Mouse (Mus musculus) heart, embryonic 12.5 days (tissue): Measurements from ENCODE around the gene Tmem253. TPM values are rescaled to one million over a fixed set of nuclear protein-coding genes. Genes with fewer than 3 reads are reported as not detected.
"Not testable (repeated sequence)": the region's sequence is repeated elsewhere in the genome, so short reads cannot be mapped to it uniquely, and the experiment has no call there.

Experiments used
- ATAC-seq: fragments of 200-750 bp; cut with Nextera tagmentation; 2 replicates; pipeline ENCODE4 v1.8.0; 2017; ENCODE audit warnings: moderate TSS enrichment, moderate library complexity; ENCODE audit not compliant: insufficient number of reproducible peaks, low FRiP score
- H3K27ac ChIP-seq: fragments of 300-500 bp; sonication (generic); 2 replicates; pipeline ENCODE4 v1.5.1; 2016; ENCODE audit warnings: mild to moderate bottlenecking, moderate library complexity; ENCODE audit not compliant: poor library complexity, severe bottlenecking
- H3K27me3 ChIP-seq: fragments of 300-500 bp; sonication (generic); replicated peaks from 2 replicates; pipeline ENCODE4 v1.6.1; 2016; ENCODE audit warnings: mild to moderate bottlenecking, moderate library complexity
- H3K36me3 ChIP-seq: fragments of 300-500 bp; sonication (generic); 2 replicates; pipeline ENCODE4 v1.6.1; 2016; ENCODE audit warnings: mild to moderate bottlenecking, moderate library complexity
- H3K4me1 ChIP-seq: fragments of 300-500 bp; sonication (generic); replicated peaks from 2 replicates; pipeline ENCODE4 v1.6.1; 2016; ENCODE audit warnings: mild to moderate bottlenecking
- H3K4me2 ChIP-seq: fragments of 300-500 bp; sonication (generic); 2 replicates; pipeline ENCODE4 v1.6.1; 2016; ENCODE audit warnings: mild to moderate bottlenecking, moderate library complexity
- H3K4me3 ChIP-seq: fragments of 300-500 bp; sonication (generic); 2 replicates; pipeline ENCODE4 v1.5.1; 2016; ENCODE audit warnings: mild to moderate bottlenecking
- H3K9ac ChIP-seq: fragments of 300-500 bp; sonication (generic); 2 replicates; pipeline ENCODE4 v1.6.1; 2016; ENCODE audit warnings: mild to moderate bottlenecking, moderate library complexity
- H3K9me3 ChIP-seq: fragments of 300-500 bp; sonication (generic); replicated peaks from 2 replicates; pipeline ENCODE4 v1.6.1; 2016; ENCODE audit warnings: mild to moderate bottlenecking, moderate library complexity
- WGBS: fragments of 180-500 bp; shearing (Covaris S2); methylation state at CpG from one replicate; pipeline ENCODE4 v1.1.7; 2016; 5-methylcytosine and 5-hydroxymethylcytosine counted together
- polyA plus RNA-seq: library from polyadenylated mRNA; unstranded; fragments of >200 nt; fragmentation: Nextera tagmentation; extraction: Ambion mirVana; gene quantifications from 2 replicates; pipeline ENCODE4 v1.2.1, GENCODE M21; 2016

Gene Tmem253
- polyA plus RNA-seq, 1 experiment from 2014 or later = 0.80 TPM

GRCm38 (mm10) chr14:52022244-52022708 is 6.8 kb downstream of the Tmem253 start:
- H3K9me3 ChIP-seq = no peaks in the 10 kb centered on the region
- H3K4me2 ChIP-seq = peak overlapping the region; percentile 61
- H3K27me3 ChIP-seq = no peaks in the 10 kb centered on the region
- H3K4me1 ChIP-seq = peaks cover 36% of the 10 kb centered on the region
- H3K9ac ChIP-seq = peak overlapping the region; percentile 60; the same call in 1 of the 2 replicates
- no peaks in the 10 kb centered on the region for H3K36me3 ChIP-seq
- 69% methylated on average over 3 of the region's 3 CpGs for WGBS
- peak overlapping the region; percentile 35; the same call in 1 of the 2 replicates for H3K4me3 ChIP-seq
- H3K27ac ChIP-seq = peak overlapping the region; percentile 79
- no peak for ATAC-seq

GRCm38 (mm10) chr14:52022709-52023459 is 7.4 kb downstream of the Tmem253 start:
- Histone ChIP-seq H3K4me2 (peak overlapping the region; percentile 61), H3K4me3 (peak overlapping the region; percentile 35), H3K27ac (peak overlapping the region; percentile 79), H3K9me3 (no peaks in the 10 kb centered on the region), H3K27me3 (no peaks in the 10 kb centered on the region), H3K36me3 (no peaks in the 10 kb centered on the region), H3K4me1 (peaks cover 33% of the 10 kb centered on the region), H3K9ac (peak overlapping the region; percentile 60)
- peak; percentile 42; the same call in 1 of the 2 replicates for ATAC-seq
- WGBS = 8% methylated on average over 23 of the region's 23 CpGs

- Histone ChIP-seq H3K4me3 (no peak overlapping the region), H3K4me2 (no peak overlapping the region), H3K27ac (no peak overlapping the region), H3K27me3 (no peaks in the 10 kb centered on the region), H3K9me3 (no peaks in the 10 kb centered on the region), H3K36me3 (no peaks in the 10 kb centered on the region), H3K9ac (no peak overlapping the region), H3K4me1 (peaks cover 20% of the 10 kb centered on the region)
- WGBS = 65% methylated on average over 2 of the region's 2 CpGs
- no peak for ATAC-seq
These were observed 8.7 kb downstream of the Tmem253 start for GRCm38 (mm10) chr14:52024133-52024532.

- no peak overlapping the region for H3K4me2 ChIP-seq
- 83% methylated on average over 4 of the region's 4 CpGs for WGBS
These were observed 10.9 kb downstream of the Tmem253 start for GRCm38 (mm10) chr14:52026342-52026741.

GRCm38 (mm10) chr14:52035926-52036325 is 20.5 kb downstream of the Tmem253 start:
- no peaks in the 10 kb centered on the region for H3K4me1 ChIP-seq
- H3K9ac ChIP-seq = no peak overlapping the region
- no peaks in the 10 kb centered on the region for H3K27me3 ChIP-seq
- H3K4me3 ChIP-seq = no peak overlapping the region
- ATAC-seq = no peak
- no peaks in the 10 kb centered on the region for H3K36me3 ChIP-seq
- H3K4me2 ChIP-seq = no peak overlapping the region
- H3K9me3 ChIP-seq = no peaks in the 10 kb centered on the region
- no peak overlapping the region for H3K27ac ChIP-seq
- WGBS = 80% methylated on average over 6 of the region's 6 CpGs

More at GRCm38 (mm10) chr14:52026342-52026741, 10.9 kb downstream of the Tmem253 start:
- Histone ChIP-seq H3K9me3 (no peaks in the 10 kb centered on the region), H3K27ac (no peak overlapping the region), H3K36me3 (no peaks in the 10 kb centered on the region), H3K4me3 (no peak overlapping the region), H3K9ac (no peak overlapping the region), H3K27me3 (no peaks in the 10 kb centered on the region), H3K4me1 (peaks cover 16% of the 10 kb centered on the region)
- ATAC-seq = no peak

- H3K4me3 ChIP-seq = no peak overlapping the region
- H3K27ac ChIP-seq = no peak overlapping the region
- H3K27me3 ChIP-seq = no peaks in the 10 kb centered on the region
- no peak overlapping the region for H3K4me2 ChIP-seq
- no peak for ATAC-seq
- H3K9ac ChIP-seq = no peak overlapping the region
- WGBS = 76% methylated on average over 5 of the region's 5 CpGs
- no peaks in the 10 kb centered on the region for H3K4me1 ChIP-seq
- H3K36me3 ChIP-seq = no peaks in the 10 kb centered on the region
- no peaks in the 10 kb centered on the region for H3K9me3 ChIP-seq
These were observed 23.9 kb downstream of the Tmem253 start for GRCm38 (mm10) chr14:52039332-52039731.

- not testable (repeated sequence) for H3K36me3 ChIP-seq, H3K4me1 ChIP-seq, H3K9me3 ChIP-seq, H3K4me3 ChIP-seq, ATAC-seq, H3K4me2 ChIP-seq, H3K9ac ChIP-seq, H3K27me3 ChIP-seq, H3K27ac ChIP-seq
- WGBS = 48% methylated on average over 3 of the region's 3 CpGs
These were observed 26.9 kb downstream of the Tmem253 start, which contains the start of gene Olfr221 for GRCm38 (mm10) chr14:52042359-52042758. TSS of gene Olfr221 (minus strand) at chr14:52042459.

- Histone ChIP-seq H3K27me3 (no peaks in the 10 kb centered on the region), H3K9ac (no peak overlapping the region), H3K36me3 (no peaks in the 10 kb centered on the region), H3K9me3 (no peaks in the 10 kb centered on the region), H3K4me1 (peaks cover 9% of the 10 kb centered on the region), H3K4me2 (no peak overlapping the region), H3K4me3 (no peak overlapping the region), H3K27ac (no peak overlapping the region)
- ATAC-seq = no peak
- WGBS = 59% methylated on average over 6 of the region's 6 CpGs
These were observed 28.0 kb downstream of the Tmem253 start for GRCm38 (mm10) chr14:52043446-52043845.

- Histone ChIP-seq H3K4me3 (no peak overlapping the region), H3K9ac (no peak overlapping the region), H3K9me3 (no peaks in the 10 kb centered on the region), H3K27me3 (no peaks in the 10 kb centered on the region), H3K27ac (no peak overlapping the region), H3K36me3 (no peaks in the 10 kb centered on the region), H3K4me1 (peaks cover 9% of the 10 kb centered on the region), H3K4me2 (peak overlapping the region; percentile 15)
- peak; percentile 55; the same call in 1 of the 2 replicates for ATAC-seq
- 9% methylated on average over 8 of the region's 8 CpGs for WGBS
These were observed 29.6 kb downstream of the Tmem253 start for GRCm38 (mm10) chr14:52044901-52045678.

GRCm38 (mm10) chr14:52045966-52046565 is 30.6 kb downstream of the Tmem253 start:
- Histone ChIP-seq H3K4me2 (no peak overlapping the region), H3K36me3 (no peaks in the 10 kb centered on the region), H3K4me1 (peaks cover 9% of the 10 kb centered on the region), H3K4me3 (no peak overlapping the region), H3K9ac (no peak overlapping the region), H3K27ac (no peak overlapping the region), H3K9me3 (no peaks in the 10 kb centered on the region), H3K27me3 (no peaks in the 10 kb centered on the region)
- 71% methylated on average over 9 of the region's 9 CpGs for WGBS
- no peak for ATAC-seq

- not testable (repeated sequence) for H3K36me3 ChIP-seq, H3K9ac ChIP-seq, H3K27me3 ChIP-seq, H3K27ac ChIP-seq, ATAC-seq, H3K9me3 ChIP-seq, H3K4me1 ChIP-seq, H3K4me2 ChIP-seq, H3K4me3 ChIP-seq
- WGBS = 87% methylated on average over 3 of the region's 3 CpGs
These were observed 37.3 kb downstream of the Tmem253 start for GRCm38 (mm10) chr14:52052720-52053119.
